Mouse (Mus musculus) mouse trophoblast stem cell (cell line): Measurements from ENCODE around the gene Zfyve9.

Experiments used
- in situ Hi-C, 2 experiments: fragments of 300-500 bp; cut with MseI, MboI; formaldehyde crosslinking; loops; 2 replicates in 1 of 2; 3 replicates in 1 of 2; pipeline ENCODE4 v1.15.1; 2025

Zfyve9 gene

GRCm38 (mm10) chr4:108618586-108618985, 162.0 kb downstream of the Zfyve9 start:
- in situ Hi-C loops = no loop called here

GRCm38 (mm10) chr4:108610935-108611334, 169.7 kb downstream of the Zfyve9 start:
- in situ Hi-C loops = no loop called here

DNA sequence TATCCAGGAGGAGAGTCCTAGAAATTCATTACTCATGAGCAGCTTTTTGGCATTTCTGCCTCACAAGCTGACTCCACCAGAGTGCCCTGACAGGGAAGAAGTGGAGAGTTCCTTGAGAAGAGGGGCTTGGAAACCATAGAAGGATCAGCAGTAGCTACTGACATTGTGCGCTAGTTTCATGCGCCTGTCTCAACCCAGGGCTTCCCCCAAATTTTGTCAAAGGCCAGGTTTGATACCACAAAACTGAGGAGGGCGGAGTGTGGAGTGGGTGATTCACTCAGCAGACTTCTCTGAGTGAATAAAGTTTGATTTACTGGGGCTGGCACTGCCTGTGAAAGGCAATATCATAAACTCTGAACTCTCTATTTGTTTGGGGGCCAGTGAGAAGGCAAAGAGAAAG, 171.9 kb downstream of the Zfyve9 start:
- in situ Hi-C loops = no loop called here

DNA sequence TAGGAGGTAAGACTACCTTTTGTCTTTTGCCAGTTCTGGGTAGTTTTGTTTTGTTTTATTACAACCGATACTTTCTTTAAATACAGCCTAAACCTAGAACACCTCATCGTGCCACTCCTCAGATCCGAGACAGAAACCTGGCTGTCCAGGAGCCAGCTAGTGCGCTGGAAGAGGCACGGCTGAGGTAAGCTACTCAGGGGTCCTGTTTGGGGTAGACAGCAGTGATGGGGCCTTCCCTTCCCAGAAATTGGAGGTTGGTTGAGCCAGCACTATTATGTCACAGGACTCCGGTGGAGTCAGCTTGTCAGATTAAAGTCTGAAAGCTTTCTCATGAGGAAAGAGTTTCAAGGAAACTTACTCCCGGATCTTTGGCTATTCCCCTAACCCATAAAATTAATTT, 178.7 kb downstream of the Zfyve9 start:
- in situ Hi-C loops = no loop called here

GRCm38 (mm10) chr4:108598306-108598705, 182.3 kb downstream of the Zfyve9 start:
- in situ Hi-C loops = no loop called here

DNA sequence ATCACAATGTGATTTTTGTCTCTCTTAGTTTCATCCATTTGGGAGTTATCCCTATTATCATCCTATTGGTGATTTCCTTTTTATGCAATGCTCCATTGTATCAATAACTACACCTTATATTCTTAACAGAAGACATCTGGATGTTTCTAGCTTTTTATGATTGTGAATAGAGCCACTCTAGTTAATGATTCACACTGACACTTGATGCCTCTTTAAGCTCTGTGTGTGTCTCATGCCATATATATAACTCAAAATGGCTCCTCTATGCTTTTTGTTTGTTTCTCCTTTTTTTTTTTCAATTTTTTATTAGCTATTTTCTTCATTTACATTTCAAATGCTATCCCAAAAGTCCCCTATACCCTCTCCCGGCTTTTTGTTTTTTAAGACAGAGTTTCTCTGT, 184.8 kb downstream of the Zfyve9 start:
- in situ Hi-C loops = no loop called here

DNA sequence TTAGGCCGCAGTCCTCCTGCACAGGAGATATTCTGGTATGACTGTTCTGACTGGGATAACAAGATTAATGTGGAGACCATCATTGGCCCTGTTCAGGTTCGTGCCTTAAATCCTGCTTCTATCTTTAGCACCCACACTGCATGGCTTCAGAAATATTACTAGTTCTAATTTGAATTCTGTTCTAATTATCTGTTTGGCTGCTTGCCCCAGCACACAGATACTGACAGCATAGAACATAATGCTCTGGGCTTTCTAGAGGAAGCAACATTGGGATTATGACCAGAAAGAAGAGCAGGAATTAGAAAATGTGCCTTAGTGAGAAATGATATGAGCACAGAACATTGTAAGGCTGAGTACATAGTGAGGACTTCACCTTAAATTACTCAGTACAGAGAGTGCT, 187.2 kb downstream of the Zfyve9 start:
- in situ Hi-C loops = no loop called here
